Mouse (Mus musculus): ENCODE measurements around the gene Limch1. TPM values are rescaled to one million over a fixed set of nuclear protein-coding genes. Genes with fewer than 3 reads are reported as not detected.

Limch1 gene
- polyA plus RNA-seq, 1 experiment from 2014 or later, result 25.1 TPM

GRCm38 (mm10) chr5:66834756-66835155 lies 89.1 kb downstream of the Limch1 start:
- no peak overlapping the region for H3K27ac ChIP-seq (replicated peaks)
- H3K36me3 ChIP-seq, result no peaks in the 10 kb centered on the region
- H3K27me3 ChIP-seq (replicated peaks), result peaks cover 20% of the 10 kb centered on the region; the same call in 1 of the 2 replicates
- H3K4me3 ChIP-seq, result no peak overlapping the region
- WGBS, result 47% methylated on average over 6 of the region's 6 CpGs
- no peak overlapping the region for H3K9ac ChIP-seq
- H3K9me3 ChIP-seq, result no peaks in the 10 kb centered on the region
- no peak overlapping the region for H3K4me2 ChIP-seq
- H3K4me1 ChIP-seq, result no peaks in the 10 kb centered on the region
- no peak for ATAC-seq (ENCODE audit: extremely low read depth, insufficient number of reproducible peaks, low FRiP score, low TSS enrichment)

DNA sequence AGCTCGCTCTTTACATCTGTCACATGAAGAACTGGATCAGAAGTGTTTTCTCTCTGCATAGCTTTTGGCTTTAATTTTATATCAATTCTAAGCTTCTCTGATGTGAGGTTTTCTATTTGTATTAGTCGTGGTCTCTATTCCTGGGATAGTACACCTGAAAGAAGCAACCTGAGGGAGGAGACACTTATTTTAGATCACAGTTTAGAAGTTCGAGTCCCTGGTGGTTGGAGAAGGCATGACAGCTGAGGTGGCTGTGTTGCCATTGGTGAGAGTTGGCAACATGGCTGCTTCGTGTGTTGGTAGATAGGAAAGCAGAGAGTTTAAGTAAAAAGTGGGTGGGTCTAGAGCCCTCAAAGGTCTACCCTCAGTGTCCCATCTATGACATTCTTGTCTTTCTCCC lies 91.3 kb downstream of the Limch1 start:
- ATAC-seq (ENCODE audit: extremely low read depth, insufficient number of reproducible peaks, low FRiP score, low TSS enrichment), result no peak
- 76% methylated on average over 4 of the region's 4 CpGs for whole genome bisulfite sequencing

DNA sequence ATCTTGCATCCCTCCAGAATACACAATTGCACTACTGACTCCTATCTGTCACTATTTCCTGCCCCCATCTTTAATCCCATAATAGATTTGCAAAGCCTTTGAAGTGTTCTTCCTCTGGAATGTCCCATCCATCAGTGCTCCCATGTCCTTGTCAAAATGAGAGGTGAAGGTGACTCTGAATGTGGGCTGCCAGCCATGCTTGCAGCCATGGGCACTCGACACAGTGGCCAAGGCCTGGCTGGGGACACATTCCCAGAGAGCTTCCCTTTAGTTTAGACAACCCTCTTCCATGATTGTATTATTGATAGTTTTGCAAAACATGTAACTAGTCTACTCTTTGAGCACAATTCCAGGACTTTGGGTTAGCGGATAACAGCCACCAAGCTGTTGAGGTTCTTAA lies 96.3 kb downstream of the Limch1 start:
- ATAC-seq (ENCODE audit: extremely low read depth, insufficient number of reproducible peaks, low FRiP score, low TSS enrichment), result no peak
- Histone ChIP-seq H3K36me3 (no peaks in the 10 kb centered on the region), H3K4me2 (no peak overlapping the region), H3K9me3 (0 out of 2 replicates have a peak, but pooled peaks cover 4% of the 10 kb centered on the region), H3K27ac (replicated peaks) (no peak overlapping the region), H3K27me3 (replicated peaks) (0 out of 2 replicates have a peak, but pooled peaks cover 7% of the 10 kb centered on the region), H3K4me3 (no peak overlapping the region), H3K9ac (no peak overlapping the region), H3K4me1 (peaks cover 15% of the 10 kb centered on the region)
- WGBS, result 67% methylated on average over 2 of the region's 2 CpGs

More for the DNA sequence above, 91.3 kb downstream of the Limch1 start:
- 0 out of 2 replicates have a peak, but pooled peaks cover 4% of the 10 kb centered on the region for H3K9me3 ChIP-seq
- no peaks in the 10 kb centered on the region for H3K36me3 ChIP-seq
- no peak overlapping the region for H3K9ac ChIP-seq
- H3K27ac ChIP-seq (replicated peaks), result no peak overlapping the region
- no peak overlapping the region for H3K4me2 ChIP-seq
- H3K27me3 ChIP-seq (replicated peaks), result peaks cover 19% of the 10 kb centered on the region; the same call in 1 of the 2 replicates
- H3K4me1 ChIP-seq, result no peaks in the 10 kb centered on the region; the same call in 1 of the 2 replicates
- no peak overlapping the region for H3K4me3 ChIP-seq

- Histone ChIP-seq H3K27me3 (replicated peaks) (0 out of 2 replicates have a peak, but pooled peaks cover 7% of the 10 kb centered on the region), H3K4me2 (no peak overlapping the region), H3K4me3 (no peak overlapping the region), H3K4me1 (peaks cover 15% of the 10 kb centered on the region), H3K9me3 (0 out of 2 replicates have a peak, but pooled peaks cover 4% of the 10 kb centered on the region), H3K36me3 (no peaks in the 10 kb centered on the region), H3K9ac (no peak overlapping the region), H3K27ac (replicated peaks) (no peak overlapping the region)
- no peak for ATAC-seq (ENCODE audit: extremely low read depth, insufficient number of reproducible peaks, low FRiP score, low TSS enrichment)
- WGBS, result 82% methylated on average over 5 of the region's 5 CpGs
Measured at GRCm38 (mm10) chr5:66842776-66843175, 97.1 kb downstream of the Limch1 start.

DNA sequence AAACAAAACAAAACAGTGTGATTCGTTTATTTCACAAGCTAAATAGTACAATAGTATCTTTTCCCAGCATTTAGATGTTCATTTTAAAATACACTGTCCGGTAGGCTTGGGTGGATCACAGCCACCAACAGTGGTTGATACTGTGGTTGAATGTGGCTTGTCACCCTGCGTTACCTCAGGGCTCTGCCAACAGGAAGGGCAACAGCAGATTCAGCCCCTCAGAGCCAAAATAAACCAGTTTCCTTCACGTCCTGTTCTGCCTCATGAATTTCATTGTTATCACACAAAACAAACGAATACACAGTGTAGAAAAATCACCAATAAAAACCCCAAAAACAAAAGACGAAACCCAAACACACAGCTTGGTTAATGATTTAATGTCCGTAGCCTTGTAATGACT lies 102.5 kb downstream of the Limch1 start:
- WGBS, result 59% methylated on average over 7 of the region's 7 CpGs

DNA sequence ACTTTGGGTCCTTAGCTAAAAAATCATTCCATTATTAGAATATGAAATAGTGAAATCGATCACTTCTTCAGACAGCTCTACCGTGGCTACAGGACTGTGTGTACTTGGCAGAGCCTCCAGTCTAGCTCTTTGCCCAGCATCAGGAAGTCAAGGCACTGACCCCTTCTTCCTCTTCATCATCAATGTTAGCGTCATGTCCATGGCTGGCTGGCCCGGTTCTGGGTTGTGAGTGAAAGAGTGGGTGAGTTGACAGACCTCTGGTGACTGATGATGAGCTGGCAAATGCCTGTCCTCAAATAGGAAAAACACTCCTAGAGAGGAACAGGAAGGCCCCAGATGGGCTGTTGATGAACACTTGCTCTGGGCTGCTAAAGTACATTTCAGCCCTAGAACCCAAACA lies 103.5 kb downstream of the Limch1 start:
- H3K4me1 ChIP-seq, result peaks cover 22% of the 10 kb centered on the region
- H3K27me3 ChIP-seq (replicated peaks), result 0 out of 2 replicates have a peak, but pooled peaks cover 10% of the 10 kb centered on the region
- no peak overlapping the region for H3K27ac ChIP-seq (replicated peaks)
- 63% methylated on average over 4 of the region's 4 CpGs for WGBS
- no peak overlapping the region for H3K4me2 ChIP-seq
- H3K9me3 ChIP-seq, result no peaks in the 10 kb centered on the region
- no peak for ATAC-seq (ENCODE audit: extremely low read depth, insufficient number of reproducible peaks, low FRiP score, low TSS enrichment)
- H3K4me3 ChIP-seq, result no peak overlapping the region
- H3K9ac ChIP-seq, result no peak overlapping the region
- no peaks in the 10 kb centered on the region for H3K36me3 ChIP-seq

More for the DNA sequence above, 102.5 kb downstream of the Limch1 start:
- no peak for ATAC-seq (ENCODE audit: extremely low read depth, insufficient number of reproducible peaks, low FRiP score, low TSS enrichment)
- Histone ChIP-seq H3K27ac (replicated peaks) (no peak overlapping the region), H3K9me3 (no peaks in the 10 kb centered on the region), H3K4me1 (peaks cover 31% of the 10 kb centered on the region), H3K9ac (no peak overlapping the region), H3K27me3 (replicated peaks) (0 out of 2 replicates have a peak, but pooled peaks cover 10% of the 10 kb centered on the region), H3K4me2 (no peak overlapping the region), H3K4me3 (no peak overlapping the region), H3K36me3 (no peaks in the 10 kb centered on the region)

DNA sequence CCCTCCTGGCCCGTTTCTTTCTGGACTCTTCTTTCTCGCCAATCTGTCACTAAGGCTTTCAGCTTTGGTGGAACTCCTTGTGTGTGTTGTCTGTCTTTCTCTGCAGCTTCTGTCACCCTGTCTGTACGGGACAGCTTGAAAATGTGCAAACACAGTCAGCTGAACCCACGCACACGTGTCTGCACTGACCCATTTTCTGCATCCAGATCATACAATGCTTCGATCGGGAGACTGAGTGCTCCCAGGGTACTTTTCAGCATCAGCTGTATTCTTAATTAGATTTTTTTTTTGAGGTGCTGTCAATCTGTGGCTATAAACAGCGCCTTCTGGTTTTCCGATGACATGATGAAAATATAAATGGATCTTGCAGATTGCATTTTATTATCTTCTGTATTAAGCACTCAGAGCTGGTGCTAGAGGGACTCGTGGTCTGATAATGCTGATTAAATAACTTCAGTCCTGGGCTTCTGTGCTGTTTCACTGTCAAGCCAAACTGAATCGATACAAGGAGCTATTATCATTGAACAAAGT lies 105.2 kb downstream of the Limch1 start:
- Histone ChIP-seq H3K27me3 (replicated peaks) (0 out of 2 replicates have a peak, but pooled peaks cover 3% of the 10 kb centered on the region), H3K36me3 (no peaks in the 10 kb centered on the region), H3K4me1 (peaks cover 25% of the 10 kb centered on the region), H3K9me3 (no peaks in the 10 kb centered on the region), H3K4me3 (no peak overlapping the region), H3K9ac (no peak overlapping the region), H3K27ac (replicated peaks) (no peak overlapping the region), H3K4me2 (no peak overlapping the region)
- no peak for ATAC-seq (ENCODE audit: extremely low read depth, insufficient number of reproducible peaks, low FRiP score, low TSS enrichment)
- 53% methylated on average over 11 of the region's 11 CpGs for WGBS

GRCm38 (mm10) chr5:66851708-66852107 lies 106.1 kb downstream of the Limch1 start:
- no peak for ATAC-seq (ENCODE audit: extremely low read depth, insufficient number of reproducible peaks, low FRiP score, low TSS enrichment)

GRCm38 (mm10) chr5:66854263-66854662 lies 108.6 kb downstream of the Limch1 start:
- Histone ChIP-seq H3K9ac (no peak overlapping the region), H3K27ac (replicated peaks) (no peak overlapping the region), H3K27me3 (replicated peaks) (0 out of 2 replicates have a peak, but pooled peaks cover 3% of the 10 kb centered on the region), H3K4me1 (peaks cover 31% of the 10 kb centered on the region), H3K36me3 (no peaks in the 10 kb centered on the region), H3K9me3 (no peaks in the 10 kb centered on the region), H3K4me3 (no peak overlapping the region), H3K4me2 (no peak overlapping the region)
- 91% methylated on average over 5 of the region's 5 CpGs for WGBS
- ATAC-seq (ENCODE audit: extremely low read depth, insufficient number of reproducible peaks, low FRiP score, low TSS enrichment), result no peak

More at GRCm38 (mm10) chr5:66851708-66852107, 106.1 kb downstream of the Limch1 start:
- Histone ChIP-seq H3K4me1 (peaks cover 27% of the 10 kb centered on the region), H3K4me2 (no peak overlapping the region), H3K9ac (no peak overlapping the region), H3K27ac (replicated peaks) (no peak overlapping the region), H3K9me3 (no peaks in the 10 kb centered on the region), H3K36me3 (no peaks in the 10 kb centered on the region), H3K27me3 (replicated peaks) (0 out of 2 replicates have a peak, but pooled peaks cover 3% of the 10 kb centered on the region), H3K4me3 (no peak overlapping the region)
- 78% methylated on average over 5 of the region's 5 CpGs for WGBS

DNA sequence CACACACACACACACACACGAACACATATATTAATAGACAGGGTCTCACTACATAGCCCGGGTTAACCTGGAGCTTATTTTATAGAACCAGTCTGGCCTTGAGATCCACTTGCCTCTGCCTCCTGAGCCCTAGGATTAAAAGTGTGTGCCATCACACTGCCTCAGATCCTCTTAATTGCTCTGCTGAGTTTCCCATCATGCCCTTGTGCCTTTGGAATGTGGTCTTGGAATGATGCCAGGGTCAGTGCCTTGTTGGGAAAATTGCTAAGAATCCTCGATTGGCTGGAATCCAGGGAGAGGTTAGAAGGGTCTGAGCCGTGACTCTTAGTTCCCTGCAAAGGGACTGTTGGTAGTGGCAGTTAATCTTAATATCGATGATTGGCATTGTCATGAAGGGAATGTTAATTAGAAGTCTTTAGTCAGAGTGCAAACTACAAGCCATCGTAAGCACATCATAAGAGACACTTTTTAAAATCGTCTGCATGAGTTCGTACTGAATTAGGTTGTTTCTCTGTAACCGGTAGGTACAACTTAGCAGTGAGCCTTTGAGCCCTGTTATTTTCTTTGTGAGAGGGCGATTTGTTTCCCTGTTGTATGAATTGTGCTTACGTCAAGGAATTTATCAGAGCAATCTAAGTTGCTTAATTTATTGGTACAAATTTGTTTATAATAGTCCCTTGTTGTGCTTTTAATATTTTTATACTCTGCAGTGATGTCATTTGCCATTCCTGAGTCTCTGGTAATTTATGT lies 109.9 kb downstream of the Limch1 start:
- H3K4me3 ChIP-seq, result no peak overlapping the region
- H3K4me2 ChIP-seq, result no peak overlapping the region
- no peak overlapping the region for H3K9ac ChIP-seq
- WGBS, result 67% methylated on average over 11 of the region's 11 CpGs
- no peak for ATAC-seq (ENCODE audit: extremely low read depth, insufficient number of reproducible peaks, low FRiP score, low TSS enrichment)
- H3K36me3 ChIP-seq, result no peaks in the 10 kb centered on the region
- no peaks in the 10 kb centered on the region for H3K9me3 ChIP-seq
- H3K27ac ChIP-seq (replicated peaks), result no peak overlapping the region
- no peaks in the 10 kb centered on the region for H3K27me3 ChIP-seq (replicated peaks)
- H3K4me1 ChIP-seq, result peaks cover 27% of the 10 kb centered on the region

DNA sequence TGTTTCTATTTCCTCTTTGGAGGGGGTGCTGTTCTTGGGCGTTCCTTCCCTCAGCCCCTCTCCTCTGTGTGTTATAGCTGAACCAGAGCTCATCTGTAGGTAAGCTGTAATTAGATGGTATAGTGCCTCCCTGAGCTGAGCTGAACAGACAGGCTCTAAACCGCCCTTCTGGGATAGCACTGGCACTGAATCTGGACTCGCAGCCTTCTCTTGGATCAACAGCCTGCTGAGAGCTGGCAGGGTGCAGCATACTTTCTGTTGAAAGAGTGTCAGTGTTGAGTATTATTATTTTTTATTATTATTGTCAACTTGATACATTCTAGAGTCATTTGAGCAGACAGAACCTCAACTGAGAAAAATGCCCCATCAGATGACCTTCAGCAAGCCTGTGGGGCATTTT lies 113.9 kb downstream of the Limch1 start:
- Histone ChIP-seq H3K27ac (replicated peaks) (no peak overlapping the region), H3K36me3 (no peaks in the 10 kb centered on the region), H3K27me3 (replicated peaks) (no peaks in the 10 kb centered on the region), H3K4me3 (no peak overlapping the region), H3K4me1 (peaks cover 40% of the 10 kb centered on the region), H3K9ac (no peak overlapping the region), H3K9me3 (no peaks in the 10 kb centered on the region), H3K4me2 (no peak overlapping the region)
- no peak for ATAC-seq (ENCODE audit: extremely low read depth, insufficient number of reproducible peaks, low FRiP score, low TSS enrichment)
- 83% methylated on average over 3 of the region's 3 CpGs for WGBS

Measured in heart, embryonic 13.5 days (tissue).